Mouse (Mus musculus) testis, adult 2 months (tissue): Measurements from ENCODE around the gene Ccdc106. TPM values are rescaled to one million over a fixed set of nuclear protein-coding genes. Genes with fewer than 3 reads are reported as not detected.
A peak's percentile ranks its signal among the peaks of the same experiment; 100 is the strongest.
"Not testable (repeated sequence)": the region's sequence is repeated elsewhere in the genome, so short reads cannot be mapped to it uniquely, and the experiment has no call there.

Source experiments
- H3K27ac ChIP-seq: fragments of 200-500 bp; 2 replicates; pipeline ENCODE4 v1.5.1; 2012; ENCODE audit warnings: low read depth, low read length; ENCODE audit not compliant: control insufficient read depth, insufficient read depth
- H3K27me3 ChIP-seq: fragments of 200-500 bp; 2 replicates; pipeline ENCODE4 v1.6.1; 2012; ENCODE audit warnings: mild to moderate bottlenecking, low read length, moderate library complexity; ENCODE audit not compliant: control insufficient read depth, insufficient read depth
- H3K36me3 ChIP-seq: fragments of 200-500 bp; 2 replicates; pipeline ENCODE4 v1.6.1; 2012; ENCODE audit warnings: mild to moderate bottlenecking, low read length; ENCODE audit not compliant: control insufficient read depth, insufficient read depth
- H3K4me1 ChIP-seq: fragments of 200-500 bp; 2 replicates; pipeline ENCODE4 v1.6.1; 2012; ENCODE audit warnings: low read length; ENCODE audit not compliant: control insufficient read depth, insufficient read depth
- H3K4me3 ChIP-seq: fragments of 200-500 bp; 2 replicates; pipeline ENCODE4 v1.5.1; 2012; ENCODE audit warnings: low read depth, mild to moderate bottlenecking, low read length, moderate library complexity, mixed read lengths; ENCODE audit not compliant: control insufficient read depth
- CTCF ChIP-seq: fragments of 200-500 bp; IDR thresholded peaks from 2 replicates; pipeline ENCODE4 v1.5.1; 2012; ENCODE audit warnings: low read depth, mild to moderate bottlenecking, inconsistent platforms, low read length, moderate library complexity; ENCODE audit not compliant: control insufficient read depth, insufficient read depth, insufficient replicate concordance
- POLR2A ChIP-seq: fragments of 200-500 bp; IDR thresholded peaks from 2 replicates; pipeline ENCODE4 v1.6.1; 2012; ENCODE audit warnings: low read depth, mild to moderate bottlenecking, inconsistent platforms, low read length, moderate library complexity; ENCODE audit not compliant: control insufficient read depth
- polyA plus RNA-seq: library from polyadenylated mRNA; depleted of rRNA; stranded (reverse); fragments of >200 nt; gene quantifications from 2 replicates; pipeline ENCODE4 v1.2.3, GENCODE M21; 2012

Ccdc106 gene
- polyA plus RNA-seq, 1 experiment, result 7.9 TPM

DNA sequence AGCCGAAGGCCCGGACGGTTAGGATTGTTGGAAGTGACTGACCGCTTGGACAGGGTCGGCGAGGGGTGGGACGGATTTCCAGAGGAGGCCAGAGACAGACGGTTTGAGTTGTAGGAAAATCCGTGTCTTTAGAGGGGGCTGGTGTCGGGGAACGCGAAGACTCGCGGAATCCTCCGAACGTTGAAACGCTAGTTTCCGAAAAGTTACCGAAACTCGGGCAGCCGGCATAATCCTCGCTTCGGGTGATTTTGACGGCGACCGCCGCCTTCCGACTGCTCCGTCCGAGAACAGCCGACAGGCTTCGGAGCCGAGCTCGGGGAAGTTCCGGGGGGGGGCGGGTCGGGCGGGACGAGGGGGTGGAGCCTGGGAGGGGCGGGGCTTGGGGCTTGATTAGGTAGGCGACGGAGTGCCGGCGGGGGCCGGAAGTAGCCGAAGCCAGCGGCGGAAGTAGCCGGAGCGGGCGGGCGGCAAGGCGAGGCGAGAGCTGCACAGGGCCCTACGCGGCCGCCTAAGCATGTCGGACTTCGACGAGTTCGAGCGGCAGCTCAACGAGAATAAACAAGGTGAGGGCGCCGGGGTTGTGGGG is 41.5 kb downstream of the Ccdc106 start, which contains the start of gene U2af2:
TSS of gene U2af2 (plus strand) at position 370 of the 586 bp plus-strand sequence.
- TF ChIP-seq CTCF, result no peak
- peak; percentile 50 for TF ChIP-seq POLR2A
- Histone ChIP-seq H3K4me3 (peak within 1 kb of the TSS; percentile 93), H3K27me3 (no peaks in the 10 kb centered on the region), H3K36me3 (no peaks in the 10 kb centered on the region), H3K4me1 (peaks cover 23% of the 10 kb centered on the region), H3K27ac (peak within 1 kb of the TSS; percentile 98)

GRCm38 (mm10) chr7:5062360-5063001 is 42.1 kb downstream of the Ccdc106 start:
- TF ChIP-seq POLR2A (no peak), CTCF (no peak)
- Histone ChIP-seq H3K4me1 (peaks cover 16% of the 10 kb centered on the region), H3K27me3 (no peaks in the 10 kb centered on the region), H3K36me3 (no peaks in the 10 kb centered on the region), H3K4me3 (peak overlapping the region; percentile 90), H3K27ac (peak overlapping the region; percentile 89)

DNA sequence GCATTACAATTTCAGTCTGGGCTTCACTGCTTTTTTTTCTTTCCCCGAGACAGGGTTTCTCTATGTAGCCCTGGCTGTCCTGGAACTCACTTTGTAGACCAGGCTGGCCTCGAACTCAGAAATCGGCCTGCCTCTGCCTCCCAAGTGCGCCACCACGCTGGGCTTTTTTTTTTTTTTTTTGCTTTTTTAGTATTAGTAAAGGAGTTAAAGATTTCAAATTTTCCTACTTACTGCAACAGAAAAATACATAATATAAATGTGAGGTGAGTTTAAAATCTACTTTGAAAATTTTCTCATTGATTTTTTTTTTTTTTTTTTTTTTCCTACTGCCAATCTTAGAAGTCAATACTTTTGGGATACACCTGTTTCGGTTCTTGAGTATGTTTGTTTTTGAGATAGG is 44.5 kb downstream of the Ccdc106 start:
- no peak overlapping the region for H3K4me3 ChIP-seq
- no peak overlapping the region for H3K27ac ChIP-seq
- H3K4me1 ChIP-seq, result peaks cover 7% of the 10 kb centered on the region
- no peak for TF ChIP-seq CTCF
- no peak for TF ChIP-seq POLR2A
- no peaks in the 10 kb centered on the region for H3K27me3 ChIP-seq
- H3K36me3 ChIP-seq, result peaks cover 2% of the 10 kb centered on the region

GRCm38 (mm10) chr7:5073586-5073985 is 53.2 kb downstream of the Ccdc106 start:
- peaks cover under 1% of the 10 kb centered on the region for H3K36me3 ChIP-seq
- H3K27me3 ChIP-seq, result no peaks in the 10 kb centered on the region
- H3K4me3 ChIP-seq, result no peak overlapping the region
- no peak for TF ChIP-seq POLR2A
- no peak for TF ChIP-seq CTCF
- H3K4me1 ChIP-seq, result no peaks in the 10 kb centered on the region
- H3K27ac ChIP-seq, result no peak overlapping the region

DNA sequence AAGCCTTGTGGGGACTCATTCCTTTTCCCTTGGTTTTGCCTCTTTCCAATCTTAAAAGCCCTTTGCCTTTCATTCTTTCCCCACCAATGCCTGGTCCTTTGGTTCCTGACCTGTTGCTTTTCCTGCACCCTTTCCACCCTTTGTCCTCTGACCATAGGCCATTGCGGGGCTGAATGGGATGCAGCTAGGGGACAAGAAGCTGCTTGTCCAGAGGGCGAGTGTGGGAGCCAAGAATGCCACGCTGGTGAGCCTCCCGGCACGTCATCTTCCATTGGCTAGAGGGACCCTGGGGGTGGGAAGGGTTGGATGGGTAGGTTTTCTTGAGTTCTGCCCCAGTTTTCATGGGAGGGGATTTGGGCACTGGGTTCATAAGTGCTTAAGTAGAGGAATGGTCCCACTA is 54.6 kb downstream of the Ccdc106 start:
- Histone ChIP-seq H3K4me1 (peaks cover 2% of the 10 kb centered on the region; the same call in 1 of the 2 replicates), H3K4me3 (no peak overlapping the region), H3K36me3 (no peaks in the 10 kb centered on the region; the same call in 1 of the 2 replicates), H3K27ac (no peak overlapping the region), H3K27me3 (no peaks in the 10 kb centered on the region)
- no peak for TF ChIP-seq CTCF
- TF ChIP-seq POLR2A, result no peak

DNA sequence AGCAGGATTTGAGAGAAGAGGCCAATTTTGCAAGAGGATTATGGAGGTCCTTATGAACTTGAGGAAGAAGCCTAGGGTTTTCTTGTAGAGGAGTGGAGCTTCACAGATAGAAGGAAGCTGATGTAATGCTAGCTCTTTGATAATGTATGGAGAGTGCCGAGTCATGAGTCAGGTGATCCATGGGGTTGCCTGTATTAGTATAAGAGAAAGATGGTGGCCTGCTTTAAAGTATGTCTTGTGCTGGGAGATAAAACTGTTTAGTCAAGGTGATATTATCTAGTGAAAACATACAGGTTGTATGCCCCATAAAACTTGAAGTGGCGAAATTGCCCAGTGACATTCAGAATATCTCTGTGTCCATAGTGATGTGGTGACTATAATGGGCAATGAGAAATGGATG is 56.6 kb downstream of the Ccdc106 start:
- H3K36me3 ChIP-seq, result no peaks in the 10 kb centered on the region
- no peak overlapping the region for H3K27ac ChIP-seq
- H3K27me3 ChIP-seq, result no peaks in the 10 kb centered on the region
- no peak for TF ChIP-seq POLR2A
- peaks cover 5% of the 10 kb centered on the region for H3K4me1 ChIP-seq
- H3K4me3 ChIP-seq, result no peak overlapping the region

DNA sequence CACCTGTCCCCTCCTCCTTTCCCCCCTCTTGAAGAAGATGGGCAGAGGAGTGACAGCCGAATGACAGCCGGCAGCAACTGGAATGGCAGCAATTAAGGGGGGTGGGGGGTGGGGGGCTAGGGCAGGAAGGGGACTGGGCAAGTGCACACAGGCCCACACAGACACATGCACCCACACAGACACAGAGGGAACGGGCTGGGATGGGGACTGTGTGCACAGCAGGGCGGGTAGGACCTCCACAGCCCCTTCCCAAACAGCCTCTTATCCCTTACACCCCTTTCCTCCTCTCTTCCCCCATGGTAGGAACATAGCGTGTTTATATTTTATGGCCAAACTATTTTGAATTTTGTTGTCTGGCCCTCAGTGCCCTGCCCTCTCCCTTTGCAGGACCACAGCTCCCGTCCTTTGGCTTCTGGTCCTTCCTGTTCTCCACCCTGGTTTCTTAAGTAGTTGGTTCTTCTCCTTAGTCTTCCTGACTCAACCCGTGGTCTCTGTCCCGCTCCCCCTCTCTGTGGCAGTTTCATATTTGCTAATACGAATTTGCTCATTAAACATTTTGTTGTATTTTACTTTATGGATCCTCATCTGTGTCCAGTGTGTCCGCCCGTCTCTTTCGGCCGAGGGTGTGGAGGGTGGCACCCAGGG is 59.1 kb downstream of the Ccdc106 start:
- H3K4me1 ChIP-seq, H3K27me3 ChIP-seq, H3K36me3 ChIP-seq: not testable (repeated sequence)
- Histone ChIP-seq H3K4me3 (peak overlapping the region; percentile 81), H3K27ac (peak overlapping the region; percentile 72)
